Mouse (Mus musculus): ENCODE results near the gene Stip1.

DNA sequence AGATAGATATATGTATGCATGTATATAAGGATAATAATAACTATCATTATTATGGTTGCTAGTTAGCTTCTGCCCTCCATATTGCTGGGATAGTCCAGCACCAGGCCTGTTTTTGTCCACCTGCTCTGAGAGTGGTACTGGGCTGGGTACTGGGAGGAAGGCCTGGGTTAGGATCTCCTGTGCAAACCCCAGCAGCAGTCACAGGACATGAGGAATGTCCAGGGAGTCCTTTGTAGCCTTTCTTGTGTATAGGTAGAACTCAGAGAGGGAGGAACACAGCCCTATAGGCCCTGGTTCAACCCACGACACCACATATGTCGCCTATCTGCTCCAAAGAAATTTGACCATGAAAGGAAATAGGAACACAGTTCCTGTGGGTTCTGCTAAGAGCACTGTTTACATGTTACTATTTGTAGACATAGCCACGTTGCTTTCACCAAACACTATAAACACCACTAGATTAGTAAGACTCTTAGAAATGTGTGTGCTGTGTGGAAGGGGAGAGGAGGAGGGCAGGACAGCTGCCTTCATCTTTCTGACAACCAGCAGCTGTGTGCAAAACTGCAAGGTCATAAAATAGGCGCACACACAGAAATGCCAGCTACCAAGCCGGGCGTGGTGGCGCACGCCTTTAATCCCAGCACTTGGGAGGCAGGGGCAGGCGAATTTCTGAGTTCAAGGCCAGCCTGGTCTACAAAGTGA, 32.7 kb downstream of the Stip1 start:
- TF ChIP-seq FLI1 (IDR thresholded peaks at IDR 0.05; ENCODE audit: low read length) (no peak), GATA1 (IDR thresholded peaks at IDR 0.05; ENCODE audit: borderline replicate concordance, low read length) (no peak)
